Mouse (Mus musculus) subcutaneous adipose tissue, adult 2 months (tissue): Measurements from ENCODE around the gene Ccn1. TPM values are rescaled to one million over a fixed set of nuclear protein-coding genes. Genes with fewer than 3 reads are reported as not detected.

Experiments used
- polyA plus RNA-seq: library from polyadenylated mRNA; depleted of rRNA; stranded (reverse); fragments of >200 nt; gene quantifications from 2 replicates; pipeline ENCODE4 v1.2.3, GENCODE M21; 2012; ENCODE audit warnings: low replicate concordance; rRNA removed

Ccn1 gene
- polyA plus RNA-seq = 13.5 and 24.6 TPM in 2 replicates

GRCm38 (mm10) chr3:145649852-145650202, at the start of gene Ccn1:
Gene Ccn1 (minus strand): TSS chr3:145649981.

Other genes starting within 250 kb of the Ccn1 start
- gene Znhit6, start 73.8 kb downstream of the Ccn1 start, polyA plus RNA-seq = 3.0 and 10.2 TPM in 2 replicates
- gene Ddah1, start 108.7 kb upstream of the Ccn1 start, polyA plus RNA-seq = 5.2 and 6.6 TPM in 2 replicates